Mouse (Mus musculus): ENCODE results near the gene Nmnat1. TPM values are rescaled to one million over a fixed set of nuclear protein-coding genes. Genes with fewer than 3 reads are reported as not detected.
A peak's percentile ranks its signal among the peaks of the same experiment; 100 is the strongest.

Nmnat1 gene
- polyA plus RNA-seq, 1 experiment from 2014 or later: 13.8 TPM

- Histone ChIP-seq H3K9me3 (replicated peaks) (no peaks in the 10 kb centered on the region), H3K27me3 (no peaks in the 10 kb centered on the region), H3K4me2 (replicated peaks) (peak within 1 kb of the TSS; percentile 76), H3K36me3 (no peaks in the 10 kb centered on the region), H3K4me1 (peaks cover 13% of the 10 kb centered on the region), H3K4me3 (peak within 1 kb of the TSS; percentile 92), H3K27ac (peak within 1 kb of the TSS; percentile 100), H3K9ac (peak within 1 kb of the TSS; percentile 93)
- peak; percentile 96 for ATAC-seq (ENCODE audit: low FRiP score)
- WGBS: under 1% methylated on average over 45 of the region's 50 CpGs
Measured at GRCm38 (mm10) chr4:149426325-149427199, 58.4 kb downstream of the Nmnat1 start, which contains the start of gene Ube4b. TSS of gene Ube4b (minus strand) at chr4:149426749.

DNA sequence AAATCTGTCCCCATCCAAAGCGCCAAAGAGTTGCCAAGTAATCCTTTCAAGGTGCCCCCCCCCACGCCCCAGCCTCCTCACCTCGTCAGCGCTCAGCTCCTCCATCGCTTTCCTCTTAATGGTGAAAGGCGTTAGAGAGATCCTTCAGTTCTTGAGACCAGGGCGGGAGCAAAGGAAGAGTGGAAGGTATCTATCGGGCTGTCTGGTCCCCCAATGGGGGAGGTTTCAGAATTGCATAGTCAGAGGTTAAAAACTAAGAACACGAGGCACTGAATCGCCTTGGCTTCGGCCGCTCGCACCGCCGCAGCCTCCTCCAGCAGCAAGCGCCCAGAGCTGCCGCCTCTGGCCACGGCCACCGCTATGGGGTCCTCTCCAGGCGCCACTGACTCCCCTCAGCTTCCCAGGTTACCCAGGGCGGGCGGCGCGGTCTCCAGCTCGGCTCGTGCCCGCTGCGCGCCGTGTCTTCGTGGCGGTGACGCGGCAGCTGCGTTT is 59.2 kb downstream of the Nmnat1 start:
- Histone ChIP-seq H3K9me3 (replicated peaks) (no peaks in the 10 kb centered on the region), H3K27me3 (no peaks in the 10 kb centered on the region), H3K4me3 (peak overlapping the region; percentile 92), H3K4me2 (replicated peaks) (peak overlapping the region; percentile 76), H3K27ac (peak overlapping the region; percentile 100), H3K36me3 (no peaks in the 10 kb centered on the region), H3K9ac (peak overlapping the region; percentile 93), H3K4me1 (peaks cover 19% of the 10 kb centered on the region)
- under 1% methylated on average over 35 of the region's 35 CpGs for WGBS
- peak; percentile 79 for ATAC-seq (ENCODE audit: low FRiP score)

DNA sequence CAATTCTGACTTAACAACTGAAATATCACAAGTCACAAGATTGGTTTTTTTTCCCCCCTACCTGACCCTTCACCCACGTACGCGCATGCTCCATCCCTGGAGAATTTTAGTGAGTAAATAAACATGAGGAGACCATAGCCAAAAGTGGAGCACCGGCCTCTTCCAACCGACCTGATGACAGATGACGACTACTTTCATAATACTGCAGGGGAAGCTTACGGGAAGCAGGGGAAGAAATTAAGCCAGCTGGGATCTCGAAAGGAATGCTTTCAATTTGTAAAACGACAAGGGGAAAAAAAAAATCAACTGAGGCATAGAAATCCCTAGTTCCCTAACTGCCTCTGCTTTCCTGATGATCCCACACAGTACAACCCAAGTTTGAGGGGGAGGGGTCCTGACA is 60.2 kb downstream of the Nmnat1 start:
- H3K4me1 ChIP-seq: peaks cover 19% of the 10 kb centered on the region
- no peaks in the 10 kb centered on the region for H3K9me3 ChIP-seq (replicated peaks)
- no peaks in the 10 kb centered on the region for H3K27me3 ChIP-seq
- no peak overlapping the region for H3K27ac ChIP-seq
- peak overlapping the region; percentile 76 for H3K4me2 ChIP-seq (replicated peaks)
- peak overlapping the region; percentile 93 for H3K9ac ChIP-seq
- ATAC-seq (ENCODE audit: low FRiP score): no peak
- 2% methylated on average over 9 of the region's 9 CpGs for WGBS
- peak overlapping the region; percentile 92 for H3K4me3 ChIP-seq
- no peaks in the 10 kb centered on the region for H3K36me3 ChIP-seq

GRCm38 (mm10) chr4:149417854-149418365 is 67.1 kb downstream of the Nmnat1 start:
- H3K36me3 ChIP-seq: no peaks in the 10 kb centered on the region
- H3K27ac ChIP-seq: no peak overlapping the region
- ATAC-seq (ENCODE audit: low FRiP score): no peak
- no peak overlapping the region for H3K9ac ChIP-seq
- no peaks in the 10 kb centered on the region for H3K9me3 ChIP-seq (replicated peaks)
- 76% methylated on average over 5 of the region's 5 CpGs for WGBS
- no peaks in the 10 kb centered on the region for H3K27me3 ChIP-seq
- peaks cover 36% of the 10 kb centered on the region for H3K4me1 ChIP-seq
- H3K4me3 ChIP-seq: no peak overlapping the region
- H3K4me2 ChIP-seq (replicated peaks): no peak overlapping the region

Other genes starting within 250 kb of the Nmnat1 start
- gene Kif1b, start 177.5 kb downstream of the Nmnat1 start, polyA plus RNA-seq (2016; fragmentation: Nextera tagmentation; extraction: Ambion mirVana): 139 and 140 TPM in 2 replicates
- 82.8 and 92.7 TPM in 2 replicates for gene Ube4b, start 58.5 kb downstream of the Nmnat1 start, polyA plus RNA-seq (2016; fragmentation: Nextera tagmentation; extraction: Ambion mirVana)
- not detected in 2 replicates for gene Rbp7, start 30.2 kb downstream of the Nmnat1 start, polyA plus RNA-seq (2016; fragmentation: Nextera tagmentation; extraction: Ambion mirVana)
- 0.37 and 0.40 TPM in 2 replicates for gene Tmem274, start 7.8 kb downstream of the Nmnat1 start, polyA plus RNA-seq (2016; fragmentation: Nextera tagmentation; extraction: Ambion mirVana)
- gene Lzic, start within 50 bp of the Nmnat1 start, polyA plus RNA-seq (2016; fragmentation: Nextera tagmentation; extraction: Ambion mirVana): 46.7 and 46.8 TPM in 2 replicates
- gene Ctnnbip1, start 33.0 kb upstream of the Nmnat1 start, polyA plus RNA-seq (2016; fragmentation: Nextera tagmentation; extraction: Ambion mirVana): 79.0 and 87.1 TPM in 2 replicates
- 135 and 138 TPM in 2 replicates for gene Clstn1, start 101.3 kb upstream of the Nmnat1 start, polyA plus RNA-seq (2016; fragmentation: Nextera tagmentation; extraction: Ambion mirVana)
- 16.9 and 19.6 TPM in 2 replicates for gene Pik3cd, start 217.4 kb upstream of the Nmnat1 start, polyA plus RNA-seq (2016; fragmentation: Nextera tagmentation; extraction: Ambion mirVana)